Mouse (Mus musculus) intestine, embryonic 16.5 days (tissue): ENCODE measurements around the gene Syne1. TPM values are rescaled to one million over a fixed set of nuclear protein-coding genes. Genes with fewer than 3 reads are reported as not detected.
A peak's percentile ranks its signal among the peaks of the same experiment; 100 is the strongest.

ENCODE experiments used
- ATAC-seq: fragments of 200-750 bp; cut with Nextera tagmentation; 2 replicates; pipeline ENCODE4 v1.8.0; 2017; ENCODE audit warnings: moderate TSS enrichment, moderate library complexity
- H3K27ac ChIP-seq: fragments of 300-500 bp; sonication (generic); 2 replicates; pipeline ENCODE4 v1.5.1; 2014; ENCODE audit warnings: mild to moderate bottlenecking, low read length
- H3K27me3 ChIP-seq: fragments of 300-500 bp; sonication (generic); replicated peaks from 2 replicates; pipeline ENCODE4 v1.6.1; 2014; ENCODE audit warnings: low read length, control low read depth, mixed read lengths; ENCODE audit not compliant: control insufficient read depth, insufficient read depth
- H3K36me3 ChIP-seq: fragments of 300-500 bp; sonication (generic); 2 replicates; pipeline ENCODE4 v1.6.1; 2014; ENCODE audit warnings: low read length, control low read depth; ENCODE audit not compliant: control insufficient read depth, insufficient read depth
- H3K4me1 ChIP-seq: fragments of 300-500 bp; sonication (generic); 2 replicates; pipeline ENCODE4 v1.6.1; 2014; ENCODE audit warnings: low read length, control low read depth, mixed read lengths; ENCODE audit not compliant: control insufficient read depth, insufficient read depth
- H3K4me2 ChIP-seq: fragments of 300-500 bp; sonication (generic); 2 replicates; pipeline ENCODE4 v1.6.1; 2014; ENCODE audit warnings: low read depth, low read length, control low read depth
- H3K4me3 ChIP-seq: fragments of 300-500 bp; sonication (generic); 2 replicates; pipeline ENCODE4 v1.5.1; 2014; ENCODE audit warnings: mild to moderate bottlenecking, low read length
- H3K9ac ChIP-seq: fragments of 300-500 bp; sonication (generic); 2 replicates; pipeline ENCODE4 v1.6.1; 2014; ENCODE audit warnings: low read depth, low read length
- H3K9me3 ChIP-seq: fragments of 300-500 bp; sonication (generic); 2 replicates; pipeline ENCODE4 v1.6.1; 2016; ENCODE audit warnings: low read length, control low read depth; ENCODE audit not compliant: control insufficient read depth
- whole genome bisulfite sequencing: fragments of 180-500 bp; shearing (Covaris S2); extraction: QIAGEN DNeasy Blood & Tissue Kit; methylation state at CpG from one replicate; pipeline ENCODE4 v1.1.7; 2014; 5-methylcytosine and 5-hydroxymethylcytosine counted together
- polyA plus RNA-seq: library from polyadenylated mRNA; unstranded; fragments of >200 nt; fragmentation: Nextera tagmentation; extraction: Ambion mirVana; gene quantifications from 2 replicates; pipeline ENCODE4 v1.2.1, GENCODE M21; 2015

The Syne1 gene
- 4.7 TPM in 2 replicates for polyA plus RNA-seq

DNA sequence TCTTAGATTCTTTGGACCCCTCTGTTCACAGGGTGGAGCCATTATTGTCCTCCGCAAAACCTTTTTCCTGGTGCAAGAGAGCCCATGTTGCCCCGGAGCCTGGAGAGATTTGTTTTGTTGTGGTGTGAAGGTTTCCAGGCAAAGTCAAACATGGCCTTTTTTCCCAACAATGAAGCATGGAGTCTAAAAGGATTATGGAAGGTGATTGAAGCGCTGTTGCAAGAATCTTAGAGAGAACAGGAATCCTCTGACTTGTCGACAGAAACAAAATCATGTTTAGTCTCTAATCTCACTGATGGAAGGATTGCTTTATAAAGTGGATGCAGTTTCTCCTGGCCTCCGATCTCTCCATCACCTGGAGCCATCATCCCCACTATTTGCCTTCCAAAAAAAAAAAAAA lies at the start of gene Syne1:
Syne1 (minus strand) TSS at position 101 of the 400 bp plus-strand sequence.
- Histone ChIP-seq H3K4me3 (peak within 1 kb of the TSS; percentile 54), H3K27ac (no peak within 1 kb of the TSS), H3K4me2 (peak within 1 kb of the TSS; percentile 92), H3K27me3 (peaks cover 3% of the 10 kb centered on the region), H3K9ac (peak within 1 kb of the TSS; percentile 55), H3K9me3 (no peaks in the 10 kb centered on the region), H3K4me1 (peaks cover 9% of the 10 kb centered on the region; the same call in 1 of the 2 replicates), H3K36me3 (no peaks in the 10 kb centered on the region)
- no peak for ATAC-seq
- 76% methylated on average over 5 of the region's 5 CpGs for WGBS

DNA sequence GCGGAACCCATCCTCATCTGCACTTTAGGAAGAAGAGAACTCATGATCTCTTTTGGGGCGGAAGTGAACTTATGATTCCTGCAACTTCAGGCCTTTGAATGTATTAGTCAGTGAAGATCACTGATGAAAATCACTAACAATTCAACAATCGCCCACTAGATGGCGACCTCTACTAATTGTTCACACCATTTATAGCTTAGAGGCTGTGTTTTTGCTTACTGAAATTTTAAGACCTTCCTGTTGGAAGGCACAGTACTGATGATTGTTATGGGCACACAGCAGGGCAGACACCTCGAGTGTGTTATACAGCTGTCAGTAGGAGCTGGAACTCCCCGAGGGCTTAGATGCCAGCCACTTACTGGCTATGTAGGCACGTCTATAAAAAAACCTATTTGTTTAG lies 48.8 kb upstream of the Syne1 start:
- 14% methylated on average over 7 of the region's 7 CpGs for WGBS
- ATAC-seq: peak; percentile 28; the same call in 1 of the 2 replicates
- no peaks in the 10 kb centered on the region for H3K4me1 ChIP-seq

GRCm38 (mm10) chr10:5596559-5596958 lies 45.3 kb upstream of the Syne1 start:
- H3K4me2 ChIP-seq: no peak overlapping the region
- H3K27me3 ChIP-seq: no peaks in the 10 kb centered on the region
- no peaks in the 10 kb centered on the region for H3K36me3 ChIP-seq
- no peak overlapping the region for H3K4me3 ChIP-seq
- ATAC-seq: no peak
- WGBS: 46% methylated on average over 6 of the region's 6 CpGs
- no peak overlapping the region for H3K27ac ChIP-seq
- H3K4me1 ChIP-seq: no peaks in the 10 kb centered on the region
- H3K9me3 ChIP-seq: no peaks in the 10 kb centered on the region
- no peak overlapping the region for H3K9ac ChIP-seq

More for the DNA sequence above, 48.8 kb upstream of the Syne1 start:
- Histone ChIP-seq H3K36me3 (no peaks in the 10 kb centered on the region), H3K27me3 (no peaks in the 10 kb centered on the region), H3K4me3 (no peak overlapping the region), H3K4me2 (no peak overlapping the region), H3K9me3 (no peaks in the 10 kb centered on the region), H3K27ac (no peak overlapping the region), H3K9ac (no peak overlapping the region)

GRCm38 (mm10) chr10:5594457-5594856 lies 43.2 kb upstream of the Syne1 start:
- H3K4me3 ChIP-seq: no peak overlapping the region
- WGBS: 65% methylated on average over 5 of the region's 5 CpGs

DNA sequence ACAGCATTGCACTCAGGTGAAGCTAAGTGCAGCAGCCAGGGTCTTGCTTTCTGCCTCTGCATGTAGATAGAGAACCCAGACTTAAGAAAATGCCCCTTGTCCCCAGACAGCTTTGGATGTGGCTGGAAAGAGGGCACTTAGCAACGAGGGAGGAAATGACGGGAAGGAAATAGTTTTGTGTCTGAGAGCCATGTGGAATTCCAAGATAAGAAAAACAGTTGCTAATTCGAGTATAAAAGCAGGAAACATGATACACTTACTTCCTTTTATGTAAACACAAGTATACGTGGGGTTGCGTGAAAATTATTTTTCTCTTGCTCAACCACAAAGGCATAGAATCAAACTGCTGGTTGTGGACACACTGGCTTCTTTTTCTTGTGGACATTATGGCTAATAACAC lies 42.2 kb upstream of the Syne1 start, which contains the start of gene Myct1:
Myct1 (plus strand) TSS at position 312 of the 400 bp plus-strand sequence.
- Histone ChIP-seq H3K4me3 (peak within 1 kb of the TSS; percentile 22; the same call in 1 of the 2 replicates), H3K4me2 (no peak within 1 kb of the TSS)
- WGBS: 22% methylated on average over 5 of the region's 5 CpGs

More at GRCm38 (mm10) chr10:5594457-5594856, 43.2 kb upstream of the Syne1 start:
- H3K4me1 ChIP-seq: no peaks in the 10 kb centered on the region
- H3K27ac ChIP-seq: no peak overlapping the region
- no peaks in the 10 kb centered on the region for H3K9me3 ChIP-seq
- H3K27me3 ChIP-seq: no peaks in the 10 kb centered on the region
- no peaks in the 10 kb centered on the region for H3K36me3 ChIP-seq
- no peak overlapping the region for H3K9ac ChIP-seq
- H3K4me2 ChIP-seq: no peak overlapping the region
- no peak for ATAC-seq

DNA sequence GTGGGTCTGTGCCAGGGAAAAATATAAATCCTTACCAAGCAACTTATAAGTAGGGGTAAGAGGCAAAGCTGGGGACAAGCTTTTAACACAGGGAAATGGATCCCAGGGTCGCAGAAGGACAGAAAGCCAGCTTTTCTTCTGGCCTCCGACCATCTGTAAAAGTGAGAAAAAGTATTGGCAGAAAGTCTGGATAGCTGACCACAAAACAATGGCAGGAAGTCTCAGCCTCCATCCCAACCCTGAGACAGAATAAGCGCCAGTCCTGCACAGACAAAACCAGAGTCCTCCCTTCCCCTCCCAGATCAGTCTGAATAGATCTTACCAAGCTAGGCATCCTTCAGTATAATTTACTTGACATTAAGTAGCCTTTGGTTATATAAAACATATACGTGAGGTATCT lies 40.7 kb upstream of the Syne1 start:
- no peak for ATAC-seq
- H3K9me3 ChIP-seq: no peaks in the 10 kb centered on the region
- no peak overlapping the region for H3K4me2 ChIP-seq
- WGBS: 78% methylated on average over 4 of the region's 4 CpGs
- H3K27ac ChIP-seq: no peak overlapping the region
- no peaks in the 10 kb centered on the region for H3K36me3 ChIP-seq
- no peak overlapping the region for H3K9ac ChIP-seq
- H3K4me3 ChIP-seq: no peak overlapping the region
- H3K4me1 ChIP-seq: no peaks in the 10 kb centered on the region
- H3K27me3 ChIP-seq: no peaks in the 10 kb centered on the region

More for the DNA sequence above, 42.2 kb upstream of the Syne1 start, which contains the start of gene Myct1:
- Histone ChIP-seq H3K36me3 (no peaks in the 10 kb centered on the region), H3K27ac (no peak within 1 kb of the TSS; the same call in 1 of the 2 replicates), H3K4me1 (no peaks in the 10 kb centered on the region), H3K9ac (no peak within 1 kb of the TSS), H3K9me3 (no peaks in the 10 kb centered on the region), H3K27me3 (no peaks in the 10 kb centered on the region)
- ATAC-seq: no peak

DNA sequence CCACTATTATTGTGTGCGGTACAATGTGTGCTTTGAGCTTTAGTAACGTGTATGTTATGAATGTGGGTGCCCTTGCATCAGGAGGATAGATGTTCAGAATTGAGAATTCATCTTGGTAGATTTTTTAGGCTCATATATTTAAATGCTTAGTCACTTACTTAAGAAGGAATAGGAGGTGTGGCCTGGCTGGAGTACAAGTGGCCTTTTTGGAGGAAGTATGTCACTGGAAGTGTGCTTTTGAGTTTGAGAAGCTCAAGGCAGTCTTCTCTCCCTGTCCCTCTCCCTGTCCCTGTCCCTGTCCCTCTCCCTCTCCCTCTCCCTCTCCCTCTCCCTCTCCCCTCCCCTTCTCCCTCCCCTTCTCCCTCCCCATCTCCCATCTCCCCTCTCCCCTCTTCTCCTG lies 39.8 kb upstream of the Syne1 start:
- Histone ChIP-seq H3K9me3 (no peaks in the 10 kb centered on the region), H3K4me3 (no peak overlapping the region), H3K27ac (no peak overlapping the region), H3K36me3 (no peaks in the 10 kb centered on the region), H3K27me3 (no peaks in the 10 kb centered on the region), H3K9ac (no peak overlapping the region), H3K4me1 (no peaks in the 10 kb centered on the region), H3K4me2 (no peak overlapping the region)
- ATAC-seq: no peak
- WGBS: 91% methylated on average over 2 of the region's 2 CpGs

DNA sequence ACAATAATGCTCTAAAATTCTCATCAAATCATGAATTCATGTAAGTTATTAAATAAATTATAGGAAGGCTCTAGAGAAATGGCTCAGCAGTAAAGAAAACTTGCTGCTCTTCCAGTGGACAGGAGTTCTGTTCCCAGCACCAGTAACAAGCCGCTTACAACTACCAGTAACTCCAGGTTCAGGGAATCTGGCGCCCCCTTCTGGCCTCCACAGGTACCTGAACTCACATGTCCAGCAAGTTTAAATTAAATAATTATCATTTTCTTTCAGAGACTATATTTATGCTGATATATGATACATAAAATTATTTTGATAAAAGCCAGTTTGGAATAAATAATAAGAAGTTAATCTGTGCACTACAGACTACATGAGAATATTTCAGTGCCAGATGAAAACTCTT lies 22.0 kb upstream of the Syne1 start:
- Histone ChIP-seq H3K4me2 (no peak overlapping the region), H3K4me1 (no peaks in the 10 kb centered on the region), H3K27ac (no peak overlapping the region), H3K9ac (no peak overlapping the region), H3K27me3 (no peaks in the 10 kb centered on the region), H3K36me3 (no peaks in the 10 kb centered on the region), H3K4me3 (no peak overlapping the region), H3K9me3 (no peaks in the 10 kb centered on the region)
- 59% methylated on average over 2 of the region's 2 CpGs for WGBS
- ATAC-seq: no peak

- Histone ChIP-seq H3K9me3 (no peaks in the 10 kb centered on the region), H3K36me3 (no peaks in the 10 kb centered on the region), H3K4me3 (no peak overlapping the region), H3K9ac (no peak overlapping the region), H3K27me3 (no peaks in the 10 kb centered on the region), H3K4me1 (no peaks in the 10 kb centered on the region), H3K4me2 (no peak overlapping the region), H3K27ac (no peak overlapping the region)
- ATAC-seq: no peak
- 66% methylated on average over 5 of the region's 5 CpGs for WGBS
Measured at GRCm38 (mm10) chr10:5571332-5571731, 20.1 kb upstream of the Syne1 start.

DNA sequence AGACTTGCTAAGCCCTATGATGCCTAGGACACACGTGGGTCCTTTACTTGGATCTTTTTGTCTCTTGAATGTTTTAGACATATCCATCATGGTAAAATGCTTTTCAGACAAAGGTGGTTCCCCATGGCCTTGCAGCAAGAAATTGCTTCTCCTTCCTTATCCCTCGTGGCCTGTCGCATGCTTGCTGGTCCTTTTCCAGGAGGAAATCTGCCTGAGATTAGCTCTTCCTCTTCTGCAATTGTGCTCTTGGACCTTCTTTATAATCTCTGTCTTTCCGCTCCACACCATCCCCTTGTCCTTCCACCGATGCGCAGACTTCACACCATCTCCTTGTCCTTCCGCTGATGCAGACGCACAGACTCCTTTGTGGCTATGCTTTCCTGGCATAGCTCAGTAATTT lies 18.8 kb upstream of the Syne1 start:
- H3K27ac ChIP-seq: no peak overlapping the region
- no peaks in the 10 kb centered on the region for H3K27me3 ChIP-seq
- WGBS: 80% methylated on average over 8 of the region's 8 CpGs
- H3K36me3 ChIP-seq: no peaks in the 10 kb centered on the region
- no peaks in the 10 kb centered on the region for H3K4me1 ChIP-seq
- no peak overlapping the region for H3K4me3 ChIP-seq
- no peak overlapping the region for H3K4me2 ChIP-seq
- H3K9me3 ChIP-seq: no peaks in the 10 kb centered on the region
- no peak for ATAC-seq
- H3K9ac ChIP-seq: no peak overlapping the region
